Mouse (Mus musculus) ovary, postnatal 10 days (tissue): Measurements from ENCODE around the gene Esrp2.

ENCODE experiments used
- DNase-seq: peaks from one replicate; pipeline ENCODE4 v3.0.0; 2022; ENCODE audit warnings: low spot score

Esrp2 gene

DNA sequence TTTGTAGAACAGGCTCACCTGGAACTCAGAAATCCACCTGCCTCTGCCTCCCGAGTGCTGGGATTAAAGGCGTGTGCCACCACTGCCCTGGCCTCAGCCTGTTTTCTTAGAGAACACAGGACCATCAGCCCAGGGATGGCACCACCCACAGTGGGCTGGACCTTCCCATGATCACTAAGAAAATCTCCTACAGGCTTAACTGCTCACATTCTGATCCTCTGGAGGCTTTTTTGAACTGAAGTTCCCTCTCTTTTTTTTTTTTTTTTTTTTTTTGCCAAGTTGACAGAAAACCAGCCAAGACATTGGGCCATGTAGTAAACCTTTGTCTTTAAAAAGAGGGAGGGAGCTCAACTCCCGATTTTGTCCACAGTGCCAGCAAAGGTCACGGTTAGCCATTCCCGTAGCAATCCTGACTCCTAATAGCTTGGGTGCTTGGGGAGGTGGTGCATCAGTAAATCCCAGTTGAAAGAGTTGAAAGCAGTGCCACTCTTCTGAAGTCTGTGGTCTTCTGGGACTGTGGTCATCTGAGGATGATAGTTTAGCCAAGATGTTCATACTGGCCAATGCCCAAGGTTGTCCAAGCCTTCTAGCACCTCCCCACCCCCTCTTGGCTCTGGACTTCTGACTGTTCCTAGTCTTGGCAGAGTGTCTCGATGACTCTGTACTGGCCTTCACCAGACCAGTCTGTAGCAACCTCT lies 11.2 kb upstream of the Esrp2 start:
- DNase-seq: no peak

DNA sequence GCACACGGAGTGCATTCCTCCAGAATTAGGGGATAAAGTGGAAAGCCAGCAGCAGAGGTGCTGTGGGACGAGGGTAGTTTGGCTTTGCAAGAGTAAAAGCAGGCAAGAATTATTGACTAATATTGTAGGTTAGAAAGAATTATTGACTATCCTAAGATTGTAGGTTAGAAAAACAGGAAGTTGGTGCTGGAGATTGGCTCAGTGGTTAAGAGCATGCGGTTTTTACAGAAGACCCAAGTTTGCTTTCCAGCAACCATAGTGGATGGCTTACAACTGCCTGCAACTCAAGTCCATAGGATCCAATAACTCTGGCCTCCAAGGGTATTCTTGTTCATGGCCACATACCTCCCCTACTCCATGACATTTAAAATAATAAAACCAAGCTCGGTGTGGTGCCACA lies 9.2 kb upstream of the Esrp2 start:
- no peak for DNase-seq

- no peak for DNase-seq
Observed at GRCm38 (mm10) chr8:106145331-106145730, 8.6 kb upstream of the Esrp2 start.

DNA sequence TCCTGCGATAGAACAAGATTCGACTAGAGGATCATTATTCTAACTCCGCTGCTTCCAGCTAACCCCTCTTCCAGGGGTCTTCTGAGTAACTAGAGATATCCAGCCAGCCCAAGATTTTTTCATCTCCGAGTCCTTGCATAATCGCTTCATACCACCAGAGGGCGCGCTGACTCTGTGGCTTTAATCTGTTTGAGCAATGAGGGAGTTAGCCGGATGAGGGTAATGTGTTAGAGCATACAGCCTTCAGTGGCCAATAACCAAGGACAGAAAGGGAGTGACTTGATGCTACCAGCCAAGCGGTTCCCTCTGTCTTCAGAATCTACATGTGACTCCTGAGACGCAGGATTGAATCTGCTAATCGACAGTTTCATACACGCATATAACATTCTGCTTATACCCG lies 4.0 kb upstream of the Esrp2 start:
- peak; percentile 67 for DNase-seq

GRCm38 (mm10) chr8:106140191-106140590 lies 3.4 kb upstream of the Esrp2 start:
- no peak for DNase-seq

GRCm38 (mm10) chr8:106138616-106139015 lies 1.8 kb upstream of the Esrp2 start:
- DNase-seq: no peak

DNA sequence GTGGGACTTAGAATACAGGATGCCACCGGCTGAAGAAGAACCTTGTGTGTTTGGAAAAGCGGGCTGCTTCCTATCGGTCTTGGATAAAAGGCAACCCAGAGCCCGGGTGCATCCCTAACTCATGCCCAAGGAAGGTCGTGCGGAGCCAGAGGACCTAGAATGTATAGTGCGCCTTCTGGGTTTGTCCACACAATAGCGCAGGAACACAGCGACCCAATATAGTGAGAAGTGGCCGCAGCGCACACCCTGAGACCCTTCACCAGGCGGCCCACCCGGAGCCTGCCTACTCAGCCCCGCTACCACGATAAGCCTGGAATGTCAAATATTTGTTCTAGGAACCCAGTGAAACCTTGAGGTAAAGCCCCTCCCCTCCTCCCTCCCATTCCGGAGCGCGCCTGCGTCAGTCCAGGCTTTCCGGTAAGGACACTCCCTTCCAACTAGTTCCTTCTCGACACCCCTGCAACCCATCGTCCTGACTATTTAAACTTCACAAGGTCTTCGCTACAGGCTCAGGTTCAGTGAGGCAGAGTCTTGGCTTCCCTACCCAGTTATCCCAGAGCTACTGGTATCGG lies 1.2 kb upstream of the Esrp2 start:
- DNase-seq: no peak

- DNase-seq: no peak
Observed at GRCm38 (mm10) chr8:106137218-106137905, 588 bp upstream of the Esrp2 start.

GRCm38 (mm10) chr8:106135672-106136071 lies 1.1 kb downstream of the Esrp2 start:
- no peak for DNase-seq

GRCm38 (mm10) chr8:106134751-106135571 lies 1.8 kb downstream of the Esrp2 start:
- DNase-seq: no peak

- DNase-seq: no peak
Observed at GRCm38 (mm10) chr8:106133946-106134345, 2.8 kb downstream of the Esrp2 start.

- no peak for DNase-seq
Observed at GRCm38 (mm10) chr8:106133526-106133925, 3.2 kb downstream of the Esrp2 start.

DNA sequence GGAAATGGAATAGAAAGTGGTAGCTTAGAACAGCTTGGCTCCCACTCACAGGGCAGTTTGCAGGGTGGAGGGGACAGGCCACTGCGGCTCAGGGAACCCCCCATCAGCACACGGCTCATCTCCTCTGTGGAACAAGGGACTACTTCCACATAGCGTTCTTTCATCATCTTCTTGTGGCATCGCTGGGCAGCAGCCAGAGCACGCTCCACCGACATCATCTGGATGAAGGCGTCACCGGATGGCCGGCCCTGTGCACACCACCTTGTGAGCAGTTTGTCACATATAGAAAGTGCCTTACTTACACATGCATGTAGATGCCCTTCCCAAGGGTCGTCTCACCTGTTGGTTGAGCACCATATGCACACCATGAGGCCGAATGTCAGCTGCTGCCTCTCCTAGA lies 4.4 kb downstream of the Esrp2 start:
- no peak for DNase-seq

- no peak for DNase-seq
Observed at GRCm38 (mm10) chr8:106131488-106132222, 5.1 kb downstream of the Esrp2 start.

DNA sequence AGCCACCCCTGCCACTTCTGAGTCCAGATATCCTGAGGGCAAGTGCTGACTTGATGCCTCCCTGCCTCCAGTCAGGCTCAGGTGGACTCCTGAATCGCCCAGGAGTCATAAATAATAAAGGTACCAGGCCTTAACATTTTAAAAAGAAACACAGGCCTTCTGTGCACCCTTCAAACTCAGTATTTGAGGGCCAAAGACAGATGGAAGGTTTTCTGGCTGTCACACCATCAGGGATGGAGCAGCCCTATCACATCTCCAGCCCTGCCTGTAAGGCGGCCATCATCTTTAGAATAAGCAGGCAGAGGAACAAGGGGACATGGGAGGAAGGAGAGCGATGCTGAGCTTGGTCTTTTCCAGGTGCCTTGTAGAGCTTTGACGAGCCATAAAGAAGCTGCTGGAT lies 5.8 kb downstream of the Esrp2 start:
- DNase-seq: no peak

GRCm38 (mm10) chr8:106130505-106130904 lies 6.3 kb downstream of the Esrp2 start:
- DNase-seq: no peak

DNA sequence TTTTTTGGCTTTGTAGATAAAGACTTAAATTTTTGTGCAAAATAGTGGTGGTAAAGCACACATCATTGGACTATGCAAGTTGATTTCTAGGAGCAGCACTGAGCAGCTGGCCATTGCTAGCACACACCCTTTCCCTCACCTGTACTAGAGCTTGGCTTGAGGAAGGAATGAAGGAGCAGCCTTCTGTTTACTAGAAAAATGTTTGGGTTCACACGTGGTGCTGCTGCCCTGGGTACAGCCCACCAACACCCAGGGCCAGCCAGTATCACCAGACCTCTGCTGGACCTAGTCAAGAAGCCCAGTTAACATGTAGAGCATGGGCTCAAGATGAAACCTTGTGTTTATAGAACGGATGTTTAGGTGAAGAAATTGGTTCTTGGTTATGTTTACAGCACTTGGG lies 6.8 kb downstream of the Esrp2 start:
- no peak for DNase-seq

GRCm38 (mm10) chr8:106129232-106129930 lies 7.4 kb downstream of the Esrp2 start:
- DNase-seq: no peak

DNA sequence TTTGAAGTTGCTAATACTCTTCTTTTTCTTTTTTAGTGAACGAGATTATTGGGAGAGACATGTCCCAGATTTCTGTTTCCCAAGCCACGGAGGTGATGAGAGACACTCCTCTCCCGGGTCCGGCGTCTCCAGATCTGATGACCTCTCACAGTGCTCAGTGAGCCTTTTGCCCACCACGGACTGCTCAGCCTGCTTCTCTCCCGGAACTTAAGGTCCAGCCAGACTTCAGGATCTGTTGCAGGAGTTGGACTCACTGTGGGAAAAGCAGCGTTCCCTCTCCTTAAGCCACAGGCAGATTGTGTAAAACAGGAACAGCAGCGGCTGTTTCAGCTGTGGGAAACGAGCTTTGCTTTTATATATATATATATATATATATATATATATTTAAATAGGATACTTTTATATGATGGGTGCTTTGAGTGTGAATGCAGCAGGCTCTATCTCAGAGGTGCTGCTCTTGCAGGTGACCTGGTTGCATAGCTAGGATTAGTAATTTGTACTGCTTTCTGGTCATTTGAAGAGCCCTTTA lies 8.8 kb downstream of the Esrp2 start:
- no peak for DNase-seq

DNA sequence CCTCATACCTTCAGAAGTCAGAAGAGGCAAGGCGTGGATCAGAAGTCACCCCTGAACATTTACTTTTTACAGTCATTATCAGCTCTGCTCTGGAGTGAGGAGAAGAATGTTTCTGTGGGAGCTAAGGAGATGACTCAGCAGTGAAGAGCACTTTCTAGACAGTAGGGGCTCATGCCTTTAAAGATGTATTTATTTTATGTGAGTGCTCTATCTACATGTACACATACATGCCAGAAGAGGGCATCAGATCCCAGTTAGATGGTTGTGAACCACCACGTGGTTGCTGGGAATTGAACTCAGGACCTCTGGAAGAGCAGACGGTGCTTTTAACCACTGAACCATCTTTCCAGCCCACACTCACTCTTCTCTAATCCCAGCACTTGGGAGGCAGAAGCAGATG lies 9.7 kb downstream of the Esrp2 start:
- no peak for DNase-seq

DNA sequence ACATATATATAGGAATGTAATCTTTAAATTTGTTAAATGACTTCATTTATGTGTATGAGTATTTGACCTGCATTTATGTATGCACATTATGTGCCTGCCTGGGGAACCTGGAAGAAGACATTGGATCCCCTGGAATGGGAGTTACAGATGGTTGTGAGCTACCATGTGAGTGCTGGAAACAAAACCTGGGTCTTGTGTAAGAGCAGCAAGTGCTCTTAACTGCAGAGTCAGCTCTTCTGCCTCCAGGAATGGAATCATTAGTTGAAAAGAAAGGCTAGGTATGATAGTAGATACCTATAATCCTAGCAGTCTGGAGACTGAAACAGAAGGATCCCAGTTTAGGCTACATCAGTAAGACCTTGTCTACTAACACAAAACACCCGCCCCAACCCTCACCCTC lies 10.7 kb downstream of the Esrp2 start:
- no peak for DNase-seq
